Mouse (Mus musculus): ENCODE results near the gene Bach1.

Bach1 gene

DNA sequence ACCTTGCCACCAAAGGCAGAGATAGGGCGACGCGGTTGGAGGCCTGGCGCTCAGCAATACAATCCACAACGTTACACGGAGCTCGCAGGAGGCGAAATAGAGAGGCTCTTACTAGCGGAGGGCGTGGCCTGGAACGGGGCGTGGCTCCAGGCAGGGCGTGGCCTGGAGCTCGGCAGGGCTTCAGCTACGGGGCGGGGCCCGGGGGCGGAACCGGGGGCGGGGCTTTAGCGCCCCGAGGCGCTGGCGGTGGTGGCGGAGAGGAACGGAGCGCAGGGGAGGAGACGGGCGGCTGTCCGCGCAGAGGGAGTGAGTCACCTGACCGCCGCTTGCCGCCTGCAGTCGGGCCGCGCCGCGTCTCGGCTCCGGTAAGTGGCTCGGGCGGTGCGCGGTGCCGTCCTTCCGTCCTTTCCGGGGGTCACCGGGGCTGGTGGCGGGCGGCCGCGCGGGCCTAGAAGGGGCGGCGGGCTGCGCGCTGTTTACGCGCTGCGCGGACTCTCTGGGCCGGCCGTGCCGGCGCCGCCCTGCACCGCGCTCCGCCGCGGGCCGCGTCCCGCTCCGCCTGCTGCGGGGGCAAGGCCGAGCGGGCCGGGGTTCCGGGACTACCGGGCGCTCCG lies at the start of gene Bach1:
Gene Bach1 (plus strand): TSS at position 254 of the 614 bp plus-strand sequence.
- DNase-seq: peak; percentile 86

GRCm38 (mm10) chr16:87652344-87652743 lies 46.4 kb upstream of the Bach1 start:
- no peak for DNase-seq

DNA sequence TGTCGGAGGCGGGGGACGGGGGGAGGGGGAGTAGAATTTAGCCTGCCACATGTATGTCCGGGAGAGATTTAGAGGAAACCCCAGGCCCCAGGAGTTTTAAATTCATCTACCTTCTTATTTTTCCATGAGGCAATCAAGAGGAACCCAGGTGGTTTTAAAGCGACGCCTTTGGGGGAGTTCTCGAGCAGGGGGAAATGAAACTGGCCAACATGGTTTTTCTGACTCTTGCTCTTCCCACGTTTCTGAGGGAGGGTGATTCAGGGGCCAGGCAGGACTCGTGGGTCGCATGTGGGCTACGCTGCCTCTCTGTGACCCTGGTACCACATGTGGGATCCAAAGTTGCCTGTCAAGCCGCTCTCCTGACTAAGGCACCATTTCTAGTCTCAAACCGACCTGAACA lies 45.8 kb upstream of the Bach1 start:
- no peak for DNase-seq

- DNase-seq: no peak
Observed at GRCm38 (mm10) chr16:87654016-87654575, 44.6 kb upstream of the Bach1 start.

DNA sequence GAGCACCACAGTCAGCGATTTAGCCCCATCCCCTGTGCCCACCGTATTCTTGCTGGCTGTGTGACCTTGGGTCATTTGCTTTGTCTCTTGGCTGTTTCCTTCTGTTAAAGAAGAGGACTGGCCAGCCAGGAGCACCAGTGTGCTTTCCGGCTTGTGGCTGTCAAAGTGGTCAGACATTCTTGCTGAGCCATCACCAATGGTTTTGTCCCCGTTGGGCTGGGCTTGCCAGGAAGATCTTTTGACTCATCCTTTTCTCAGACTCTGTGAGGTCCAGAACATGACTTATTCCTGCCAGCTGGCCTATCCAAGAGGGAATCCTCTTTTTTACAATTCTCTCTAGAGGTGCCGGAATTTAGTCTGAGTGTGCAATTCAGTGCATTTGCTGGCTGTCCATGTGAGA lies 43.7 kb upstream of the Bach1 start:
- no peak for DNase-seq

- no peak for DNase-seq
Observed at GRCm38 (mm10) chr16:87655579-87655978, 43.2 kb upstream of the Bach1 start.

DNA sequence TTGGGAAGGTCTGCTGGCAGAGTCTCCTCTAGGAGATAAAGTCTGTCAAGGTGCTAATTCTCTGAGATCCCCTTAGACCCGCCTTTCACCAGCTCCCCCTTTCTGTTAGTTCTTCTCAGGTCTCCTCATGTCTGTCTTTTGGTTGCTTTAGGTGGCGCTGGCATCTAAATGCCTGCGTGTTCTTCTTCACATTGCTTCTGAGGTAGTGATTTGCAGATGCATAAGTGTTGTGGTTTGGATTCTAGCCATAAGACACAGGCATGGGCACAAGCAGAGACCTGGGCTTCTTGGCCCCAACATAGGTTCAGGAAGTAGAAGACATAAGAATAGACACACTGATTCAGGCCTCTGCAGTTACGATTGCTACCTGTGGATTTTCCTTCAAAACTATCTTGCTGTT lies 42.0 kb upstream of the Bach1 start:
- no peak for DNase-seq

DNA sequence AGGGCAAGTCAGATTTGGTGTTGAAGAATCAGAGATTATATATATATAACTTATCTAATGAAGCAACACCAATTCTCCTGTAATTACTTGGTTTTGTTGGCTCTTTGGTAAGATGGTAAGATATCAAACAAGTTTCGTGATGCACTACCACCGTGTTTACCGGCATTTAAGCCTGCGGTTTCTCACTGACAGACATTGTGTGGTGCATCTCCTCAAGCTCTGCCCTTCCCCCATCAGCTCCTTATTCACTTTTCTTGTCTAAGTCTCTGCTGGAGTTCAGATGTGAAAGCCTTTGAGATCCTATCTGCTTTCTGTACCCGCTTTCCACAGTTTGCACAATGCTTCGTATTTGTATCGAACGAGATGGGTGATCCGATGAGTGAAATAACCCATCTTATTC lies 41.5 kb upstream of the Bach1 start:
- DNase-seq: no peak

GRCm38 (mm10) chr16:87661024-87661471 lies 37.7 kb upstream of the Bach1 start:
- DNase-seq: no peak

- DNase-seq: no peak
Observed at GRCm38 (mm10) chr16:87661636-87662035, 37.1 kb upstream of the Bach1 start.

DNA sequence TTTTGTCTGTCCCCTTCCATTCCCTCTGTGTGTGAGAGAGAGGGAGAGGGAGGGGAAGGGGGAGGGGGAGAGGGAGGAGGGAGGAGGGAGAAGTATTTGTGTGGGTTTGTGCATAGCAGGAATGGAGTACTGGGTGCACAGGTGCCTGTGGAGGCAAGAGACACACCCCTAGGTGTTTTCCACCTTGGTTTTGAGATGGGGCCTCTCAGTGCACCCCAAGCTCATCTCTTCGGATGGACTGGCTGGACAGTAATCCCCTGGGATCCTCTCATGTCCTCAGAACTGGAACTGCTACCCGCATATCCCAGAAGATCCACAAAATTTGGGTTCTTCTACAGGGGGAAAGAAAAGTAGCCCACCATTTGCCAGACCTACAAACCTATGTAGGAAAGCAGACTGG lies 36.2 kb upstream of the Bach1 start:
- DNase-seq: no peak

GRCm38 (mm10) chr16:87663890-87664289 lies 34.9 kb upstream of the Bach1 start:
- no peak for DNase-seq

DNA sequence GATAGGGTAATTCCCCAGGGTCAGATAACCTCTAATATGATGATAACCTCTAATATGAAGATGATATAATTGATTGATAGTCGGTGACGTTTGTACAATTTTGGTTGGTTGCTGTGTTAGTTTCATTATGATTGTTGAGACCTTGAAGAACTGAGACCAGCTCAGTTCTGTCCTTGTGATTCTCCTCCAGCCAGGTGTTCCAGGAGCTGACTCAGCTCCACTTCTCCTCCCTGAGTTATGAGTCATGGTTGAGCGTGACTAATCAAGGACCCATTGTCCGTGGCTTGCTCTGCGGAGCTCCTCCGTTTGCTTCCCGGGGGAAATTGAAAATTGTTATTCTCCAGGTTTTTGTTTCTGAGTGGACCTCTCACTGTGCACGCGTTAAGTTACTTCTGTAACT lies 33.5 kb upstream of the Bach1 start:
- no peak for DNase-seq

DNA sequence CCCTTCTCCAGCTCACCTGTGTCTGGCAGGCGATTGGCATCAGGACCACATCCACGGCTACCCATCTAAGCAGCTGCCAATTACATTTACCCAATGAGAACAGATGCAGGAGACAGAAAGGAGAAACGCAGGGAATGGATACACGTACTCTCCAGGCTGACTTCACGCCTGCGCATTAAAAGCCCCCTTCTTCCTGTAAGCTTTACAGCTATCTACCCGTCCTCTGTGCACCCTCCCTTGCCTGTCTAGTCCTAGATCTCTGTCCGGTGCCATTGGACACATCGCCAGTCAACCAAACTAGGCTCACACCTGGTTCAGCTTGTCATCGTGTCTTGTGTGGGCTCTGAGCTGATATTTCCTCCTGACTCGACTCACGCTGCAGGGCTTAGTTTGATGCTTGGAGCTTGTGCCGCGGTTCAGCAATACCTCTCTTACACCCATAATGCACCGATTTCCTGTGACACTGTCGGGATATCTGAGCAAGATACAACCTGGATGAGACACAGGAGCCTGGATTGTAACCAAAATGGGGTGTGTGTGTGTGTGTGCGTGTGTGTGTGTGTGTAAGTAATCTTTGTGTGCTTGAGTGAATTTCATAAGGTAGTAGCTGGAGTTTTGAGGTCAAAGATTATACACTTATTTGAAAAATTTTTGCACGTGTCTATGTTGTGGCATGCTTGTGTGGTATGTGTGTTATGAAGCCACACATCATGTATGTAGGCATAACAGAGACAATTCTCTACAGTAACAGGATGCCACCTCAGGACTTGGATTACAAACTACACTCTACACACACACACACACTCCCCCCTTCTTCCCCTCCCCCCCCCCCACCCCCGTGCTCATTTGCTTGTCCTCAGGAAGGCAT lies 32.8 kb upstream of the Bach1 start:
- no peak for DNase-seq

DNA sequence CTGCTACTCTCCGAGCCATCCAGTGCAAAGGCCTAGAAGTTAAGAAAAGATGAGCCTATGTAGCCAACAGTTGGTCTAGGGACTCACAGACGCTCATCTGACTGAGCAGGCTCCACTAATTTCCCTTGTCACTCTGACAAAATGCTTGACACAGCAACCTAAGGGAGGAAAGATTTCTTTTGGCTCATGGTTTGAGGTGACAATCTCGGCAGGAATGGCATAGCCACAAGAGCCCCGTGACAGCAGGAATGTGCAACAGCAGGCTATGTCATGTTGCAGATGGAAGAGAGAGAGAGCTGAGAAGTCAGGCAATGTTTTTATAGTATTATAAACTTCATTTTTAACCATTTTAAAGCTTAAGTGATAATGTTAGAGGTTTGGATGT lies 32.1 kb upstream of the Bach1 start:
- DNase-seq: no peak

DNA sequence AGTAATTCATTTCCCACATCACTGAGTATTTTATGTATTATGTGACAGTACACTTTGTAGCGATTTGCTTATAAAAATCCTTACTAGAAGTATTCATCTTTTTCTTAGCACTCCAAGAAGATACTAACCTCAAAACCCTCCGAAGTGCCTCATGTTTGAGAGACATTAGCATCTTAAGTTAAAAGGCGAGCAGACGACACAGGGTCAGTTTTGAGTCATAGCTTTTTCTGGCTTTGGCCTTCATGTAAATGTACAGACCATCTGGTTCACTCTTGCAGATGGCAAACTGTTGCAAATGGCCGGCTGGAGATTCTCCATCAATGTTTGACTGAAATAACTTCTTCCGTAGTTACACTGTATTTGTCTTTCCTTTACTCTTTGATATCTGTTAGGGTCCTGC lies 30.7 kb upstream of the Bach1 start:
- no peak for DNase-seq

DNA sequence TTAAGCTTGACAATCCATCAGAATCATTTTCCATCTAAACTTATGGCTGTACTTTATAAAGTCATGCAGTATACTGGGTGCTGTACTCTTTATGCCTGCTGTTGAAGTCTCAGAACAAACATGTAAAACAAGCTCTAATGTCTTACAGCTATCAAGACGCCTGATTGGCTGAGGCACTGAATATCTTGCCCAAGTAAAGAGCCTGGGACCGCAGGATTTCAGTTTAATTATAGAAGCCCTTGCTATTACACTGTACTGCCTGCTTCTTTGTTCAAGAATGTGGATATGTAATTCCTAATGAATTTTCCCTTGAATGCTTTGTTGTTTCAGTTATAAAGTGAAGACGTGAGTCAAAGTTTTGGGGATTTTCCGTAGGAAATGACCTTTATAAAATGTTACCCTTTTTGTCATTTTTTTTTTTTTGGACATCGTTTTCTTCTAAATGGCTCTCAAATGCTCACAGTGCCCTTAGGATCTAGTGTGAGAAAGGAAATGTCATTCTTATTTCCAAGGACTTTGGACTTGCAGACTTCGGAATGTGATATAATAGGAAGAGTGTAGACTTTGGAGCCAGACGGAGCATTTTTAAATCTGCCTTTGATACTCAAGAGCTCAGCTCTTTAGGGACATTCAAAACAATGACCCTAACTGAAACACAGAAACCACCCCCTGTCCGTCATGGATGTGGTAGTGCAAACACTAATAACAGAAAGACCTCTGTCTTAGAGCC lies 28.5 kb upstream of the Bach1 start:
- no peak for DNase-seq

- DNase-seq: no peak
Observed at GRCm38 (mm10) chr16:87670821-87671165, 28.0 kb upstream of the Bach1 start.

DNA sequence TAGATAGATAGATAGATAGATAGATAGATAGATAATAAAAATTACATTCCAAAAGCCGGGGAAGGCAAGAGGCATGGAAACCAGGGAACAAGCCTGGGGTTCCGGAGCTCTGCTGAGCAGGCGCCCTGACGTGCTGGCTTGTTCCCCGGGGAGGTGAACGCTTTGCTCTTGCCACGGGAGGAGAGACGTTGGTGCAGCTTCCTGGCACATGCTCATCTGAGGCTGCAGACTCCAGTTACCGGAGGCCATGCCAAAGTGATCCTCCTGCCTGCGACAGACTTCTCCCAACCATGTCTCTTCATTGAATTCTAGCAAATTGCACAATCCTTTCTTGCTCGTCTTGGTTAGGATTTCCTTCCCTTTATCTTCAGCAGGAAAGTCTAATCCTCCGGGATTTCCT lies 27.4 kb upstream of the Bach1 start:
- no peak for DNase-seq

- DNase-seq: no peak
Observed at GRCm38 (mm10) chr16:87673155-87673554, 25.6 kb upstream of the Bach1 start.

DNA sequence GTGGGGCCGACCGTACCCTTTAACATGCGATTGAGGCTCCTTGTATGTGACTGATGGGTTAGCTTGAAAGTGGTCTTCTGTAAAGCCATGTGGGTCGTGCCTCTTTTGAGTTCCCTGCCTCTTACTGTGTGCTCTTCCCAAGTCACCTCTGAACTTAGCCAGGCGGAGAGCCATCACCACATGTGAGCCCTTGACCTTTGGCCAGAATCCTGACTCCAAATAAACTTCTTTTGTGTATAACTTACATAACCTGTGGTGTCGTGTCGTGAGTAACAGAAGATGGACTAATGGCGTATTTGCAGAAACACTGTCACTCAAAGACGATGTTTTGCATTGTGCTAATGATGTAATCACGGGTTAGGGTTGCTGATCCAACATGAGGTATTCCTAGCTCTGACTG lies 22.6 kb upstream of the Bach1 start:
- no peak for DNase-seq

GRCm38 (mm10) chr16:87678667-87679066 lies 20.1 kb upstream of the Bach1 start:
- DNase-seq: no peak

GRCm38 (mm10) chr16:87680912-87681634 lies 17.7 kb upstream of the Bach1 start:
- no peak for DNase-seq
